Comparison of ENCODE assay signal across 33 mouse cellular contexts in the genomic region with DNA sequence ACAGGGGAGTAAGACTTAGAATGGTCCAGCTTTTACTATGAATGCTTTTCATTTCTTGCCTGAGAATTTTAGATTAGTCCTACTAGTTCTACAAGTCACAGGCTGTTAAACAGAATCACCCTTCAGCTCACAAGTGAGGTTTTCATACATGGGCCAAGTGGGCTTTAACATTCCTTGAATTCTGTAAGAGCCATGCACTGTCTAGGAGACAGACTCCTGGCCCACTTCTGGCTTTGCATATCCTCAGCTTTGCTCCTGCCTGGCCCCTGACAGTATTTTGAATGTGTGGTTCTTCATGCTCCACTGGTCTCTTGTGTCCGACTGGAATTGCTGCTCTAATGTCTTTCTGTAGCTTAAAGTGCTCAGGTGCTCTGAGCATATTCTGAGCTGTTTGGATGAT. TPM values are rescaled to one million over a fixed set of nuclear protein-coding genes. Genes with fewer than 3 reads are reported as not detected.
A peak's percentile ranks its signal among the peaks of the same experiment; 100 is the strongest.
DNase-seq lines count a peak whose midpoint lies in the region; ATAC-seq and TF ChIP-seq lines count a peak whose summit lies in the region.
"Had no signal": no experiment of that assay in that cellular context is flagged by ENCODE, and none has a peak within 500 bp of the region (broad histone marks: within the 10 kb centered on the region; RNA-seq: fewer than 3 reads in every experiment).

No protein-coding gene starts in this region.

- peaks cover 19% of the 10 kb centered on the region for H3K4me1 ChIP-seq in hindbrain, embryonic 10.5 days (replicated peaks)
- no peaks in the 10 kb centered on the region for H3K4me1 ChIP-seq in hindbrain, embryonic 11.5 days (replicated peaks; ENCODE audit: control insufficient read depth, insufficient read depth, low read length)
- peaks cover 7% of the 10 kb centered on the region for H3K4me1 ChIP-seq in midbrain, embryonic 11.5 days (ENCODE audit: control insufficient read depth, insufficient read depth, low read length)
- no peaks in the 10 kb centered on the region for H3K4me1 ChIP-seq in midbrain, postnatal 0 days (ENCODE audit: insufficient read depth, low read length)

- no peak overlapping the region for H3K4me2 ChIP-seq in hindbrain, embryonic 11.5 days (replicated peaks; ENCODE audit: low read depth, low read length)
- no peak overlapping the region for H3K4me2 ChIP-seq in midbrain, embryonic 11.5 days
- no peak overlapping the region for H3K4me2 ChIP-seq in midbrain, postnatal 0 days (ENCODE audit: low read depth, low read length, poor library complexity, severe bottlenecking)
- H3K4me2 ChIP-seq: embryonic facial prominence, embryonic 13.5 days; forebrain, embryonic 13.5 days; heart, embryonic 13.5 days; hindbrain, embryonic 13.5 days; intestine, embryonic 15.5 days had no signal

- no peaks in the 10 kb centered on the region for H3K9me3 ChIP-seq in hindbrain, embryonic 10.5 days
- H3K9me3 ChIP-seq in hindbrain, embryonic 11.5 days (ENCODE audit: control insufficient read depth, low read length), result no peaks in the 10 kb centered on the region
- H3K9me3 ChIP-seq in midbrain, embryonic 11.5 days (ENCODE audit: control insufficient read depth, low read length), result no peaks in the 10 kb centered on the region
- H3K9me3 ChIP-seq in midbrain, postnatal 0 days (ENCODE audit: low read length), result no peaks in the 10 kb centered on the region
- H3K9me3 ChIP-seq: embryonic facial prominence, embryonic 10.5 days; embryonic facial prominence, embryonic 13.5 days; forebrain, embryonic 10.5 days; forebrain, embryonic 13.5 days; heart, embryonic 10.5 days; heart, embryonic 13.5 days; hindbrain, embryonic 13.5 days; intestine, embryonic 15.5 days had no signal

- TF ChIP-seq CTCF in midbrain, postnatal 0 days (IDR thresholded peaks at IDR 0.05), result no peak

- H3K36me3 ChIP-seq in hindbrain, embryonic 10.5 days, result no peaks in the 10 kb centered on the region
- H3K36me3 ChIP-seq in hindbrain, embryonic 11.5 days (ENCODE audit: control insufficient read depth, insufficient read depth, low read length), result no peaks in the 10 kb centered on the region
- H3K36me3 ChIP-seq in midbrain, embryonic 11.5 days (ENCODE audit: control insufficient read depth, insufficient read depth, low read length), result no peaks in the 10 kb centered on the region
- H3K36me3 ChIP-seq in midbrain, postnatal 0 days (ENCODE audit: insufficient read depth, low read length), result no peaks in the 10 kb centered on the region
- H3K36me3 ChIP-seq: embryonic facial prominence, embryonic 10.5 days; embryonic facial prominence, embryonic 13.5 days; forebrain, embryonic 10.5 days; G1E; heart, embryonic 10.5 days; heart, embryonic 13.5 days; hindbrain, embryonic 13.5 days; intestine, embryonic 15.5 days had no signal

- no peak overlapping the region for H3K4me3 ChIP-seq in hindbrain, embryonic 10.5 days
- no peak overlapping the region for H3K4me3 ChIP-seq in hindbrain, embryonic 11.5 days (ENCODE audit: low read depth, low read length)
- H3K4me3 ChIP-seq in midbrain, embryonic 11.5 days (ENCODE audit: low read depth, low read length), result no peak overlapping the region
- H3K4me3 ChIP-seq in midbrain, postnatal 0 days (ENCODE audit: low read depth, low read length), result no peak overlapping the region
- H3K4me3 ChIP-seq: embryonic facial prominence, embryonic 10.5 days; embryonic facial prominence, embryonic 13.5 days; erythroblast, embryonic 14.5 days; forebrain, embryonic 10.5 days; forebrain, embryonic 13.5 days; gastrocnemius, adult 2 months; heart, embryonic 10.5 days; heart, embryonic 13.5 days; hindbrain, embryonic 13.5 days; intestine, embryonic 15.5 days had no signal

- peaks cover 4% of the 10 kb centered on the region for H3K27me3 ChIP-seq in hindbrain, embryonic 10.5 days (ENCODE audit: insufficient read depth, poor library complexity, severe bottlenecking)
- no peaks in the 10 kb centered on the region for H3K27me3 ChIP-seq in hindbrain, embryonic 11.5 days (ENCODE audit: control insufficient read depth, insufficient read depth, low read length)
- H3K27me3 ChIP-seq in midbrain, embryonic 11.5 days (ENCODE audit: control insufficient read depth, insufficient read depth, low read length), result peaks cover 3% of the 10 kb centered on the region; the same call in 1 of the 2 replicates
- H3K27me3 ChIP-seq in midbrain, postnatal 0 days (ENCODE audit: insufficient read depth, low read length), result no peaks in the 10 kb centered on the region
- H3K27me3 ChIP-seq: CH12.LX; intestine, embryonic 15.5 days had no signal

- no peak for ATAC-seq in hindbrain, embryonic 11.5 days (ENCODE audit: low FRiP score)
- ATAC-seq in midbrain, embryonic 11.5 days (ENCODE audit: low FRiP score), result 0 out of 2 replicates have a peak, but pooled peaks have one; percentile 23
- ATAC-seq in midbrain, postnatal 0 days (ENCODE audit: low FRiP score), result no peak
- ATAC-seq: activated CD4-positive, CD25-positive, alpha-beta regulatory T cell, adult 4 months; forebrain, embryonic 13.5 days; forebrain, embryonic 16.5 days; hindbrain, embryonic 16.5 days; intestine, embryonic 15.5 days had no signal

- H3K27ac ChIP-seq in hindbrain, embryonic 10.5 days, result peak overlapping the region; percentile 29; the same call in 1 of the 2 replicates
- no peak overlapping the region for H3K27ac ChIP-seq in hindbrain, embryonic 11.5 days (ENCODE audit: low read depth, low read length)
- H3K27ac ChIP-seq in midbrain, embryonic 11.5 days (ENCODE audit: low read depth, low read length), result no peak overlapping the region
- no peak overlapping the region for H3K27ac ChIP-seq in midbrain, postnatal 0 days (ENCODE audit: low read depth, low read length)
- H3K27ac ChIP-seq: embryonic facial prominence, embryonic 10.5 days; embryonic facial prominence, embryonic 13.5 days; forebrain, embryonic 13.5 days; gastrocnemius, adult 2 months; heart, embryonic 10.5 days; heart, embryonic 13.5 days; hindbrain, embryonic 13.5 days; intestine, embryonic 15.5 days had no signal

- H3K9ac ChIP-seq in hindbrain, embryonic 11.5 days (ENCODE audit: low read depth, low read length), result no peak overlapping the region
- no peak overlapping the region for H3K9ac ChIP-seq in midbrain, embryonic 11.5 days (ENCODE audit: low read length)
- no peak overlapping the region for H3K9ac ChIP-seq in midbrain, postnatal 0 days (replicated peaks; ENCODE audit: low read length, poor library complexity, severe bottlenecking)
- H3K9ac ChIP-seq: embryonic facial prominence, embryonic 13.5 days; forebrain, embryonic 13.5 days; heart, embryonic 13.5 days; hindbrain, embryonic 13.5 days; intestine, embryonic 15.5 days had no signal

- 36% methylated on average over 1 of the region's 1 CpGs for WGBS in hindbrain, embryonic 10.5 days
- WGBS in hindbrain, embryonic 11.5 days, result 36% methylated on average over 1 of the region's 1 CpGs
- WGBS in midbrain, embryonic 11.5 days, result 10% methylated on average over 1 of the region's 1 CpGs
- WGBS in midbrain, postnatal 0 days, result 28% methylated on average over 1 of the region's 1 CpGs

- DNase-seq in hindbrain, embryonic 10.5 days (ENCODE audit: low spot score), result no peak
- no peak for DNase-seq in hindbrain, embryonic 11.5 days (ENCODE audit: low spot score)
- DNase-seq in midbrain, embryonic 11.5 days (ENCODE audit: low spot score, missing footprints), result no peak
- no peak for DNase-seq in midbrain, postnatal 0 days (ENCODE audit: low spot score)
- peak; percentile 29 for DNase-seq in retina, postnatal 1 day
- no peak for DNase-seq in frontal cortex, adult 2 months (ENCODE audit: extremely low spot score in 1 of 2, low spot score in 1 of 2)
- DNase-seq: adrenal gland, adult 8-10 months; adrenal gland, postnatal 25 days; B cell, adult 2 months; cerebellum, adult 11-12 months; cerebellum, adult 8-10 months; cerebellum, postnatal 10 days; cerebellum, postnatal 36 days; embryo, embryonic 11 days; gastrocnemius, adult 2 months; gastrocnemius, postnatal 14 days; heart, adult 18-20 months; heart, postnatal 14 days; heart, postnatal 4 days had no signal

RNA-seq across cellular contexts. Expression of a gene that starts 20.7 kb away (rescaled TPM):
- 32.3 and 48.3 TPM in 2 replicates for polyA plus RNA-seq in hindbrain, embryonic 10.5 days (2016; fragmentation: Nextera tagmentation; extraction: Ambion mirVana)
- polyA plus RNA-seq in hindbrain, embryonic 11.5 days (2014; fragmentation: Nextera tagmentation; extraction: Ambion mirVana), result 24.6 and 25.8 TPM in 2 replicates
- 41.2 and 45.2 TPM in 2 replicates for polyA plus RNA-seq in midbrain, embryonic 11.5 days (2014; fragmentation: Nextera tagmentation; extraction: Ambion mirVana)
- 1.3 and 2.5 TPM in 2 replicates for total RNA-seq in midbrain, postnatal 0 days (2014; rRNA removed)
- polyA plus RNA-seq in midbrain, postnatal 0 days (2015; fragmentation: Nextera tagmentation; extraction: Ambion mirVana), result 1.8 and 2.2 TPM in 2 replicates
- 7.1 and 7.2 TPM in 2 replicates for polyA plus RNA-seq in frontal cortex, adult 2 months (2012; rRNA removed)
- total RNA-seq: gastrocnemius, adult 2 months had no signal
